Mouse (Mus musculus) neural tube, embryonic 11.5 days (tissue): ENCODE measurements at regions not wholly inside any gene's neighbourhood (a gene's known extent, or its start where the extent isn't known, plus 50 kb on each side); places are given as distances from the start of the nearest gene placed in this dataset.

Experiments
- ATAC-seq: fragments of 200-750 bp; cut with Nextera tagmentation; 2 replicates; pipeline ENCODE4 v1.8.0; 2017; ENCODE audit warnings: moderate number of reproducible peaks, mild to moderate bottlenecking, moderate TSS enrichment, moderate library complexity; ENCODE audit not compliant: insufficient read depth, low FRiP score, low TSS enrichment
- DNase-seq: peaks from one replicate; pipeline ENCODE4 v3.0.0-alpha.2; 2015; ENCODE audit warnings: low spot score
- H3K27ac ChIP-seq: fragments of 300-500 bp; sonication (generic); 2 replicates; pipeline ENCODE4 v1.5.1; 2014; ENCODE audit warnings: low read depth, mild to moderate bottlenecking, low read length
- H3K27me3 ChIP-seq: fragments of 300-500 bp; sonication (generic); 2 replicates; pipeline ENCODE4 v1.6.1; 2014; ENCODE audit warnings: mild to moderate bottlenecking, low read length, mixed read lengths; ENCODE audit not compliant: control insufficient read depth, insufficient read depth
- H3K36me3 ChIP-seq: fragments of 300-500 bp; sonication (generic); 2 replicates; pipeline ENCODE4 v1.6.1; 2014; ENCODE audit warnings: mild to moderate bottlenecking, low read length, moderate library complexity, mixed read lengths; ENCODE audit not compliant: control insufficient read depth, insufficient read depth
- H3K4me1 ChIP-seq: fragments of 300-500 bp; sonication (generic); 2 replicates; pipeline ENCODE4 v1.6.1; 2014; ENCODE audit warnings: low read length, mixed read lengths; ENCODE audit not compliant: control insufficient read depth, insufficient read depth
- H3K4me2 ChIP-seq: fragments of 300-500 bp; sonication (generic); 2 replicates; pipeline ENCODE4 v1.6.1; 2014; ENCODE audit warnings: low read depth, mild to moderate bottlenecking, moderate library complexity
- H3K4me3 ChIP-seq: fragments of 300-500 bp; sonication (generic); 2 replicates; pipeline ENCODE4 v1.5.1; 2014; ENCODE audit warnings: low read depth, low read length
- H3K9ac ChIP-seq: fragments of 300-500 bp; sonication (generic); 2 replicates; pipeline ENCODE4 v1.6.1; 2014; ENCODE audit warnings: mild to moderate bottlenecking, low read length
- H3K9me3 ChIP-seq: fragments of 300-500 bp; sonication (generic); 2 replicates; pipeline ENCODE4 v1.6.1; 2016; ENCODE audit warnings: low read length; ENCODE audit not compliant: control insufficient read depth
- WGBS: fragments of 180-500 bp; shearing (Covaris S2); extraction: QIAGEN DNeasy Blood & Tissue Kit; methylation state at CpG from one replicate; pipeline ENCODE4 v1.1.7; 2014; 5-methylcytosine and 5-hydroxymethylcytosine counted together

DNA sequence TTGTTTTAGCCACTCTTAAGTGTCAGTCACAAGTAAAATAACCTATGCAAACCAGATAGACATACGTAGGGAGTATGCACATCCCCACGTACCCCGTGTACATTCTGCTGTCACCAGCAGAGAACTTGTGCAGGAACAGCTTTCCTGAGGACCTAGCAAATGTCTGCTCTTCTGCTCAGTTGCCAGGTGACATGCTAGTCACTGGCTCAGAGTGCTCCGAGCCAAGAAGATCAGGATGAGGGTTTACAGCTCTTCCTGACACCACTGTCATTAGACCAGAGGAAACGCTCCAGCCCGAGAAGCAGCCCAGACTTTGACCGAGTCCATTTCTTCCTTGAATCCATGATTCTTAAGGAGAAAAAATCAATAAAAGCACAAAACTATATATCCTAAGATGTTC lies 115.5 kb upstream of the Lpp start:
- Histone ChIP-seq H3K4me1 (peaks cover 3% of the 10 kb centered on the region; the same call in 1 of the 2 replicates), H3K9ac (no peak overlapping the region), H3K27ac (no peak overlapping the region), H3K36me3 (no peaks in the 10 kb centered on the region), H3K4me3 (no peak overlapping the region), H3K4me2 (no peak overlapping the region), H3K27me3 (no peaks in the 10 kb centered on the region), H3K9me3 (no peaks in the 10 kb centered on the region)
- ATAC-seq (no peak), DNase-seq (no peak)
- 78% methylated on average over 7 of the region's 7 CpGs for WGBS

DNA sequence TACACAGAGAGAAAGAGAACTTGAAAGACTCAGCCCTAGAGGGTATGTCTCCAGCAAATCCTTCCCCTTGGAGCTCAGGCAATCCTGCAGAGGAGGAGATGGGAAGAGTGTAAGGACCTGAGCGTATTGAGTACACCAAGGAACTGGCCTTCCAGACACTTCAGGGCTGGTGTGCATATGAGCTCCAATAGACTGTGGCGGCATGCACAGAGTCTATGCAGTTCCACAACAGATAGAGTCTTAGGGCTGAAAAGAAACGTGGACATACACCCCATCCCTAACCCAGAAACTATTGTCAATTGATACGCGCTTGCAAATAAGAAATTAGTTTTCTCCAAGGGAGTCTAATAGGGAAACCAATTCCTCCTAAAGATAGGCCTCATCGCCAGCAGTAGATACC lies 130.6 kb upstream of the Lpp start:
- ATAC-seq: no peak
- Histone ChIP-seq H3K36me3 (no peaks in the 10 kb centered on the region), H3K9ac (no peak overlapping the region), H3K4me3 (no peak overlapping the region), H3K27me3 (no peaks in the 10 kb centered on the region), H3K27ac (no peak overlapping the region), H3K4me2 (no peak overlapping the region), H3K9me3 (no peaks in the 10 kb centered on the region), H3K4me1 (no peaks in the 10 kb centered on the region)
- 89% methylated on average over 6 of the region's 6 CpGs for WGBS
- no peak for DNase-seq

DNA sequence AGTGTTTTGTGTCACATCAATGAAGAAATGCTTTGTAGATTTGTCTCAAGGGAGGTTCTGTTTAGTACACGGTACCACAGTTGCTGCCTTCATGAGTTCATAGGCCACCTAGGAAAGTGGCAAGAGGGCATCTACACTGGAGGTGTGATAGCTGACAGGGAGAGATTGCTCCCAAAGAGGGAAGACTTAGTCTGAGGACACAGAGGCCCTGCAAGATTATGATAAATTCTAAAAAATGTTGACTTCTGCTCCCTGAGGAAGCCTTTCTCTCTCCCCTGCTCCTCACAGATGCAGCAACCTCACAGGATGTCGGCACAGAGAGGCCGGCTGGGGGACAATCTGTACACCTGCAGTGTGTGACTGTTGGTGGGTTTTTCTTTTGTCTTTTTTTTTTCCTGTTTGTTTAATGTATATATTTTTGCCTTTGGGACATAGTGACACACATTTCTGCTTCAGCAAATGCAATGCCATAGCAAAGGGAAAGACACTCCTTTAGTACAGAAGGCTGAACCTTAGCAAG lies 133.5 kb upstream of the Lpp start:
- Histone ChIP-seq H3K4me1 (no peaks in the 10 kb centered on the region), H3K4me3 (no peak overlapping the region), H3K4me2 (no peak overlapping the region), H3K27ac (no peak overlapping the region), H3K9ac (no peak overlapping the region), H3K27me3 (no peaks in the 10 kb centered on the region), H3K36me3 (no peaks in the 10 kb centered on the region), H3K9me3 (no peaks in the 10 kb centered on the region)
- 82% methylated on average over 3 of the region's 3 CpGs for WGBS
- DNase-seq (no peak), ATAC-seq (no peak)

DNA sequence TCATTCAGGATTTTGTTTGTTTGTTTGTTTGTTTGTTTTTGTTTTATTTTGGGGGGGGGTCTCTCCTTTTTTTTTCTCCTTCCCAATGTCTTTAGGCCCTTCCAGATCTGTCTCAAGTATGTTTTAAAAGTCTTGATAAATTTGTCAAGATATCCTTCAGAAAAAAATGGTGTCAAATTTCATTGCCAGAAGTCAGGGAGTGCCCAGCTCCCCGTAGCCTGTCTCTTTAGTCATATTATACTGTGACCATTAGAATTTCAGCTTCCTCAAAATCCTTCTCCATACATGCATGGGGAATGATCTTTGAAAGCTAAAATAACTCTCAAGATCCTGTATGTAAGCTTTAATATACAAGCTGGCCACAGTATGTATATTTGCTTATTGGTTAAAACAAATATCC lies 134.3 kb upstream of the Lpp start:
- Histone ChIP-seq H3K36me3 (no peaks in the 10 kb centered on the region), H3K4me1 (no peaks in the 10 kb centered on the region), H3K4me2 (no peak overlapping the region), H3K9me3 (no peaks in the 10 kb centered on the region), H3K4me3 (no peak overlapping the region), H3K27me3 (no peaks in the 10 kb centered on the region), H3K9ac (no peak overlapping the region), H3K27ac (no peak overlapping the region)
- WGBS: 33% methylated on average over 1 of the region's 1 CpGs
- no peak for ATAC-seq
- DNase-seq: no peak

DNA sequence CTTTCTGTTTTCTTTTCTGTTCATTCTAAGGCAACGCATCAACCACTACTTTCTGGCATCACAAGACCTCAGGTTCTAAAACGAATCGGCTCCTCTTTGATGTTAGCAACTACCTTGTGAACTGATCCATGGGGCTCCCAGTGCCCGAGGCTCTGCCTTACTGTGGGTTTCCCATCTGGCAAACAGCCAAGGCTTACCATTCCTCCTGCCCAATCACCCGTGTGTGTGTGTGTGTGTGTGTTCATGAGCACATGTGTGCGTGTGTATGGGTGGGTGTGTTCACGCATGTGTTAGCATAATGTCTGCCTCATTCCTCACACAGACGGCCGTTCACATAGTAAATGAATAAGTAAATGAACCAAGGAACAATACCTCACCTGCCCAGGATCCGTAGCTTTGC lies 138.3 kb upstream of the Lpp start:
- Histone ChIP-seq H3K9ac (no peak overlapping the region), H3K36me3 (no peaks in the 10 kb centered on the region), H3K4me3 (no peak overlapping the region), H3K27ac (no peak overlapping the region), H3K4me2 (no peak overlapping the region), H3K9me3 (no peaks in the 10 kb centered on the region), H3K27me3 (no peaks in the 10 kb centered on the region), H3K4me1 (no peaks in the 10 kb centered on the region)
- DNase-seq: no peak
- ATAC-seq: no peak
- WGBS: 82% methylated on average over 10 of the region's 10 CpGs

DNA sequence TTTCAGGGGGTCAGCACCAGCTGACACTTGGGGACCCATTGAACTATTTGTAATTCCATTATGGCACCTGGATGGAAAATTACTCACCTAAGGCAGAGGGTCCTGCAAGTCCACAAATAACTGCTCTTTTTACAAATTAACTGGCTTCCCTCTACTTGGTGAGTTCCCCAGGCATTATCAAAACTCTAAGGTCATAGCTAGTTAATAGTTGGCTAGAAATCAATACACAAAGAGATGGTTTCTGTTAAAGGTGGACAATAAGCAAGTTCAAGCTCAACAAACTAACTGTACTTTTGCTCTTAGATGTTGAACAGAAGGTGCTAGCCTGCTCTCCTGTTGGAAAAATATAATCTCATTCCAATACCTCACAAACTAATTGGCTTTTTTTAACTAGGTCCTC lies 138.7 kb upstream of the Lpp start:
- Histone ChIP-seq H3K9ac (no peak overlapping the region), H3K4me2 (no peak overlapping the region), H3K27ac (no peak overlapping the region), H3K36me3 (no peaks in the 10 kb centered on the region), H3K27me3 (no peaks in the 10 kb centered on the region), H3K4me3 (no peak overlapping the region), H3K4me1 (no peaks in the 10 kb centered on the region), H3K9me3 (no peaks in the 10 kb centered on the region)
- ATAC-seq: no peak
- DNase-seq: no peak

- no peak overlapping the region for H3K9ac ChIP-seq
- H3K36me3 ChIP-seq: no peaks in the 10 kb centered on the region
- H3K4me2 ChIP-seq: no peak overlapping the region
- DNase-seq (no peak), ATAC-seq (no peak)
- 84% methylated on average over 4 of the region's 4 CpGs for WGBS
- no peak overlapping the region for H3K27ac ChIP-seq
- no peaks in the 10 kb centered on the region for H3K27me3 ChIP-seq
- H3K9me3 ChIP-seq: no peaks in the 10 kb centered on the region
- no peak overlapping the region for H3K4me3 ChIP-seq
- H3K4me1 ChIP-seq: no peaks in the 10 kb centered on the region
Observed at GRCm38 (mm10) chr16:24254143-24254542, 139.2 kb upstream of the Lpp start.

- Histone ChIP-seq H3K27ac (no peak overlapping the region), H3K9ac (no peak overlapping the region), H3K9me3 (no peaks in the 10 kb centered on the region), H3K36me3 (no peaks in the 10 kb centered on the region), H3K4me3 (no peak overlapping the region), H3K4me2 (no peak overlapping the region), H3K27me3 (no peaks in the 10 kb centered on the region), H3K4me1 (no peaks in the 10 kb centered on the region)
- no peak for ATAC-seq
- no peak for DNase-seq
- 79% methylated on average over 5 of the region's 5 CpGs for WGBS
Observed at GRCm38 (mm10) chr16:24247291-24247690, 146.0 kb upstream of the Lpp start.

DNA sequence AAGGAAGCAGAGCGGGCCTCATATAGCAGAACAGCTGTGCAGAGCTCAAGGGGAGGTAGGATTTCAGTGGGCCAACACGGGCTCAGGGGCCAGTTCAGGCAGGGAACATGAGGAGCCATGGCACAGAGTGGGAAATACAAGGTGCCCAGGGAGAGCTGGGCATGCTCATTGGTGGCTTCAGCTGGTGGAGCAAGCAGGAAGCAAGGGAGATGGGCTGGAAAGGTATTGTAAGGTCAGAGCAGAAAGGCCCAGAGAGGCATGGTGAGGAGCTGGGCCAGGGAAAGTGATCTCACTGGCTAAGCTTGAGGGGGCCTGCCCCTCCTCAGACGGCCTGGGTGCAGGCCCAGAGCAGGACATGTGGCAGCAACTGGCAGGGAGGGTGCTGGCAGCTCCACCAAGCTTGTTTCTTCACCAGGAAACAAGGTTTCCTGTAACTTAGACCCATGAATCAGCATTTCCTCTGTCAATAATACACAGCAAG lies 155.2 kb upstream of the Lpp start:
- no peak overlapping the region for H3K27ac ChIP-seq
- H3K27me3 ChIP-seq: no peaks in the 10 kb centered on the region
- 81% methylated on average over 3 of the region's 3 CpGs for WGBS
- H3K36me3 ChIP-seq: no peaks in the 10 kb centered on the region
- H3K4me1 ChIP-seq: no peaks in the 10 kb centered on the region
- H3K4me3 ChIP-seq: no peak overlapping the region
- no peak overlapping the region for H3K9ac ChIP-seq
- H3K9me3 ChIP-seq: no peaks in the 10 kb centered on the region
- H3K4me2 ChIP-seq: no peak overlapping the region
- ATAC-seq: no peak
- DNase-seq: no peak
